Comparison of ENCODE assay signal across 18 mouse cellular contexts in genomic region chr4:134868490-134868889, GRCm38 (mm10). TPM values are rescaled to one million over a fixed set of nuclear protein-coding genes. Genes with fewer than 3 reads are reported as not detected.
A peak's percentile ranks its signal among the peaks of the same experiment; 100 is the strongest.
DNase-seq lines count a peak whose midpoint lies in the region; ATAC-seq and TF ChIP-seq lines count a peak whose summit lies in the region.
"Had no signal": no experiment of that assay in that cellular context is flagged by ENCODE, and none has a peak within 500 bp of the region (broad histone marks: within the 10 kb centered on the region; RNA-seq: fewer than 3 reads in every experiment).

No protein-coding gene starts in this region.

- ATAC-seq in heart, embryonic 11.5 days (replicated peaks; ENCODE audit: insufficient number of reproducible peaks, low FRiP score, low TSS enrichment) = no peak
- peak; percentile 11 for ATAC-seq in liver, embryonic 13.5 days (ENCODE audit: low read depth)

- H3K9ac ChIP-seq in heart, embryonic 11.5 days (ENCODE audit: low read depth, low read length) = peak overlapping the region; percentile 39; the same call in 1 of the 2 replicates
- H3K9ac ChIP-seq in ES-Bruce4 (ENCODE audit: low read depth, poor library complexity, severe bottlenecking) = peak overlapping the region; percentile 19
- H3K9ac ChIP-seq in liver, embryonic 13.5 days = peak overlapping the region; percentile 98
- H3K9ac ChIP-seq: hindbrain, embryonic 12.5 days; lung, embryonic 15.5 days had no signal

- H3K4me3 ChIP-seq in heart, embryonic 11.5 days (ENCODE audit: low read depth, low read length) = peak overlapping the region; percentile 30
- H3K4me3 ChIP-seq in ES-Bruce4 (ENCODE audit: low read depth, low read length) = peak overlapping the region; percentile 57
- H3K4me3 ChIP-seq in liver, embryonic 13.5 days (replicated peaks) = peak overlapping the region; percentile 84
- H3K4me3 ChIP-seq: hindbrain, embryonic 12.5 days; lung, embryonic 15.5 days; midbrain, embryonic 12.5 days had no signal

- no peaks in the 10 kb centered on the region for H3K36me3 ChIP-seq in heart, embryonic 11.5 days (ENCODE audit: control insufficient read depth, insufficient read depth, low read length)
- H3K36me3 ChIP-seq in ES-Bruce4 (ENCODE audit: control insufficient read depth, insufficient read depth, low read length, poor library complexity, severe bottlenecking) = no peaks in the 10 kb centered on the region
- H3K36me3 ChIP-seq in liver, embryonic 13.5 days = peaks cover 53% of the 10 kb centered on the region
- H3K36me3 ChIP-seq: hindbrain, embryonic 12.5 days; lung, embryonic 15.5 days; midbrain, embryonic 12.5 days had no signal

- no peak for TF ChIP-seq EP300 in ES-Bruce4 (IDR thresholded peaks at IDR 0.05; ENCODE audit: insufficient read depth, low read depth, low read length)

- H3K4me2 ChIP-seq in heart, embryonic 11.5 days = peak overlapping the region; percentile 71
- H3K4me2 ChIP-seq in liver, embryonic 13.5 days = peak overlapping the region; percentile 92
- H3K4me2 ChIP-seq: hindbrain, embryonic 12.5 days had no signal

- TF ChIP-seq POLR2A in ES-Bruce4 (IDR thresholded peaks at IDR 0.05; ENCODE audit: insufficient read depth, low read length) = no peak

- DNase-seq in heart, adult 9 months (ENCODE audit: low spot score in 2 of 2) = no peak
- DNase-seq in c-Kit-positive CD71-positive TER-119-positive erythroid progenitor cells, embryonic 14.5 days (ENCODE audit: low spot score) = peak; percentile 53
- DNase-seq in liver, embryonic 13.5 days = no peak
- no peak for DNase-seq in frontal cortex, postnatal 10 days (ENCODE audit: low spot score in 2 of 2)
- no peak for DNase-seq in right cerebral cortex, postnatal 36 days (ENCODE audit: low spot score in 2 of 2)
- DNase-seq in embryo, embryonic 11 days = no peak
- DNase-seq: cerebellum, adult 11 months; cerebellum, postnatal 25 days; heart, postnatal 10 days; kidney, postnatal 4 days; right cerebral cortex, postnatal 25 days; thymus, postnatal 4 days had no signal

- 21% methylated on average over 9 of the region's 9 CpGs for WGBS in heart, embryonic 11.5 days (ENCODE audit: insufficient replicate concordance)
- WGBS in liver, embryonic 13.5 days (ENCODE audit: insufficient replicate concordance) = 23% methylated on average over 9 of the region's 9 CpGs

- no peaks in the 10 kb centered on the region for H3K9me3 ChIP-seq in heart, embryonic 11.5 days (replicated peaks; ENCODE audit: control insufficient read depth, low read length)
- H3K9me3 ChIP-seq in ES-Bruce4 (replicated peaks; ENCODE audit: control insufficient read depth, insufficient read depth, low read length, poor library complexity, severe bottlenecking) = no peaks in the 10 kb centered on the region
- H3K9me3 ChIP-seq in liver, embryonic 13.5 days (replicated peaks) = no peaks in the 10 kb centered on the region
- H3K9me3 ChIP-seq: hindbrain, embryonic 12.5 days; lung, embryonic 15.5 days; midbrain, embryonic 12.5 days had no signal

- H3K4me1 ChIP-seq in heart, embryonic 11.5 days (ENCODE audit: control insufficient read depth, insufficient read depth, low read length) = peaks cover 18% of the 10 kb centered on the region
- peaks cover 18% of the 10 kb centered on the region for H3K4me1 ChIP-seq in ES-Bruce4 (ENCODE audit: control insufficient read depth, insufficient read depth, low read length)
- peaks cover 69% of the 10 kb centered on the region for H3K4me1 ChIP-seq in liver, embryonic 13.5 days (replicated peaks)
- H3K4me1 ChIP-seq: midbrain, embryonic 12.5 days had no signal

- no peak for TF ChIP-seq CTCF in ES-Bruce4 (IDR thresholded peaks at IDR 0.05; ENCODE audit: low read depth, low read length)

- peak overlapping the region; percentile 82 for H3K27ac ChIP-seq in heart, embryonic 11.5 days (ENCODE audit: low read depth, low read length)
- peak overlapping the region; percentile 47; the same call in 1 of the 2 replicates for H3K27ac ChIP-seq in ES-Bruce4 (ENCODE audit: insufficient read depth, low read length)
- peak overlapping the region; percentile 100 for H3K27ac ChIP-seq in liver, embryonic 13.5 days
- H3K27ac ChIP-seq: hindbrain, embryonic 12.5 days; lung, embryonic 15.5 days; macrophage; midbrain, embryonic 12.5 days had no signal

- peaks cover 12% of the 10 kb centered on the region for H3K27me3 ChIP-seq in heart, embryonic 11.5 days (ENCODE audit: control insufficient read depth, insufficient read depth, low read length)
- no peaks in the 10 kb centered on the region for H3K27me3 ChIP-seq in ES-Bruce4 (ENCODE audit: control insufficient read depth, insufficient read depth, low read length, poor library complexity, severe bottlenecking)
- H3K27me3 ChIP-seq in liver, embryonic 13.5 days = 0 out of 2 replicates have a peak, but pooled peaks cover 4% of the 10 kb centered on the region

RNA-seq across cellular contexts. Expression of gene Rhd, which starts 4.2 kb away (rescaled TPM):
- 54.0 and 68.6 TPM in 2 replicates for polyA plus RNA-seq in heart, embryonic 11.5 days (2014; fragmentation: Nextera tagmentation; extraction: Ambion mirVana)
- 4.2 and 4.6 TPM in 2 replicates for polyA plus RNA-seq in ES-Bruce4 (2011; ENCODE audit: insufficient read depth, insufficient read length, low read depth, missing spikeins)
- polyA plus RNA-seq in liver, embryonic 13.5 days (2015; fragmentation: Nextera tagmentation; extraction: Ambion mirVana) = 545 and 561 TPM in 2 replicates
- polyA plus RNA-seq: macrophage had no signal

RNA-seq across cellular contexts. Expression of gene Maco1, which starts 15.3 kb away (rescaled TPM):
- polyA plus RNA-seq in heart, embryonic 11.5 days (2014; fragmentation: Nextera tagmentation; extraction: Ambion mirVana) = 20.7 and 22.6 TPM in 2 replicates
- polyA plus RNA-seq in ES-Bruce4 (2011; ENCODE audit: insufficient read depth, insufficient read length, low read depth, missing spikeins) = 50.0 and 53.2 TPM in 2 replicates
- 19.0 and 23.3 TPM in 2 replicates for polyA plus RNA-seq in liver, embryonic 13.5 days (2015; fragmentation: Nextera tagmentation; extraction: Ambion mirVana)

RNA-seq across cellular contexts. Expression of gene Tmem50a, which starts 46.3 kb away (rescaled TPM):
- polyA plus RNA-seq in heart, embryonic 11.5 days (2014; fragmentation: Nextera tagmentation; extraction: Ambion mirVana) = 149 and 150 TPM in 2 replicates
- polyA plus RNA-seq in ES-Bruce4 (2011; ENCODE audit: insufficient read depth, insufficient read length, low read depth, missing spikeins) = 84.6 and 87.1 TPM in 2 replicates
- 83.1 and 92.7 TPM in 2 replicates for polyA plus RNA-seq in liver, embryonic 13.5 days (2015; fragmentation: Nextera tagmentation; extraction: Ambion mirVana)

RNA-seq across cellular contexts. Expression of gene Rsrp1, which starts 54.9 kb away (rescaled TPM):
- 331 and 353 TPM in 2 replicates for polyA plus RNA-seq in heart, embryonic 11.5 days (2014; fragmentation: Nextera tagmentation; extraction: Ambion mirVana)
- polyA plus RNA-seq in ES-Bruce4 (2011; ENCODE audit: insufficient read depth, insufficient read length, low read depth, missing spikeins) = 209 and 226 TPM in 2 replicates
- polyA plus RNA-seq in liver, embryonic 13.5 days (2015; fragmentation: Nextera tagmentation; extraction: Ambion mirVana) = 232 and 286 TPM in 2 replicates

Comparison
In these comparisons a context has a peak if more than half of its experiments do, and no peak if none do; other contexts are left out.
1. H3K27ac ChIP-seq: peak in every context shown above with its lines; median percentile 100 in liver, embryonic 13.5 days; 82 in heart, embryonic 11.5 days; 47 in ES-Bruce4.
2. H3K4me3 ChIP-seq: peak in every context shown above with its lines; median percentile 84 in liver, embryonic 13.5 days; 57 in ES-Bruce4; 30 in heart, embryonic 11.5 days.
3. H3K9ac ChIP-seq: peak in every context shown above with its lines; median percentile 98 in liver, embryonic 13.5 days; 39 in heart, embryonic 11.5 days; 19 in ES-Bruce4.